Mouse (Mus musculus) kidney, adult 11 months (tissue): ENCODE measurements around the gene Fnip2.
A peak's percentile ranks its signal among the peaks of the same experiment; 100 is the strongest.

Experiments
- DNase-seq: peaks from one replicate; pipeline ENCODE4 v3.0.0; 2022

Gene Fnip2

GRCm38 (mm10) chr3:79564875-79565606, 2.6 kb downstream of the Fnip2 start:
- DNase-seq, result peak; percentile 90

- DNase-seq, result no peak
These were observed 4.1 kb downstream of the Fnip2 start for GRCm38 (mm10) chr3:79563511-79563910.

GRCm38 (mm10) chr3:79561784-79562715, 5.5 kb downstream of the Fnip2 start:
- no peak for DNase-seq

- peak; percentile 69 for DNase-seq
These were observed 7.0 kb downstream of the Fnip2 start for GRCm38 (mm10) chr3:79560555-79560954.

GRCm38 (mm10) chr3:79559773-79560045, 7.9 kb downstream of the Fnip2 start:
- peak; percentile 88 for DNase-seq

GRCm38 (mm10) chr3:79559021-79559772, 8.4 kb downstream of the Fnip2 start:
- peak; percentile 88 for DNase-seq

- no peak for DNase-seq
These were observed 12.5 kb downstream of the Fnip2 start for GRCm38 (mm10) chr3:79555061-79555460.

- DNase-seq, result no peak
These were observed 13.8 kb downstream of the Fnip2 start for GRCm38 (mm10) chr3:79553779-79554178.

GRCm38 (mm10) chr3:79551826-79552552, 15.6 kb downstream of the Fnip2 start:
- DNase-seq, result no peak

- DNase-seq, result no peak
These were observed 17.7 kb downstream of the Fnip2 start for GRCm38 (mm10) chr3:79549751-79550393.

GRCm38 (mm10) chr3:79548681-79549437, 18.7 kb downstream of the Fnip2 start:
- no peak for DNase-seq

- peak; percentile 53 for DNase-seq
These were observed 25.0 kb downstream of the Fnip2 start for GRCm38 (mm10) chr3:79542585-79542984.

- DNase-seq, result no peak
These were observed 27.9 kb downstream of the Fnip2 start for GRCm38 (mm10) chr3:79539656-79540055.

- peak; percentile 63 for DNase-seq
These were observed 28.5 kb downstream of the Fnip2 start for GRCm38 (mm10) chr3:79539124-79539523.

GRCm38 (mm10) chr3:79538342-79538741, 29.3 kb downstream of the Fnip2 start:
- no peak for DNase-seq

GRCm38 (mm10) chr3:79537626-79538203, 29.9 kb downstream of the Fnip2 start:
- no peak for DNase-seq

- no peak for DNase-seq
These were observed 30.6 kb downstream of the Fnip2 start for GRCm38 (mm10) chr3:79537023-79537422.

- peak; percentile 92 for DNase-seq
These were observed 35.9 kb downstream of the Fnip2 start for GRCm38 (mm10) chr3:79531581-79532271.

GRCm38 (mm10) chr3:79529499-79530096, 38.0 kb downstream of the Fnip2 start:
- DNase-seq, result no peak

- DNase-seq, result no peak
These were observed 39.1 kb downstream of the Fnip2 start for GRCm38 (mm10) chr3:79528451-79528850.
